10 mouse cellular contexts compared by ENCODE assay signal in genomic region chrX:110817211-110817610, GRCm38 (mm10). TPM values are rescaled to one million over a fixed set of nuclear protein-coding genes. Genes with fewer than 3 reads are reported as not detected.
DNase-seq lines count a peak whose midpoint lies in the region; ATAC-seq and TF ChIP-seq lines count a peak whose summit lies in the region.
"Had no signal": no experiment of that assay in that cellular context is flagged by ENCODE, and none has a peak within 500 bp of the region (broad histone marks: within the 10 kb centered on the region; RNA-seq: fewer than 3 reads in every experiment).

No protein-coding gene starts in this region.

- no peak for TF ChIP-seq CTCF in brain, embryonic 14.5 days (IDR thresholded peaks at IDR 0.05; ENCODE audit: borderline replicate concordance, extremely low read depth, insufficient read depth, insufficient read length)
- TF ChIP-seq CTCF in forebrain, postnatal 0 days (IDR thresholded peaks at IDR 0.05; ENCODE audit: low read depth) = no peak

- no peaks in the 10 kb centered on the region for H3K36me3 ChIP-seq in forebrain, postnatal 0 days (ENCODE audit: insufficient read depth)
- no peaks in the 10 kb centered on the region for H3K36me3 ChIP-seq in midbrain, embryonic 14.5 days (ENCODE audit: control insufficient read depth, insufficient read depth, low read length)

- 27% methylated on average over 10 of the region's 10 CpGs for WGBS in forebrain, postnatal 0 days
- 18% methylated on average over 10 of the region's 10 CpGs for WGBS in midbrain, embryonic 14.5 days

- peak overlapping the region; percentile 51 for H3K4me2 ChIP-seq in forebrain, postnatal 0 days (ENCODE audit: low read depth)
- peak overlapping the region; percentile 54 for H3K4me2 ChIP-seq in midbrain, embryonic 14.5 days (ENCODE audit: low read length)

- peak overlapping the region; percentile 52 for H3K4me3 ChIP-seq in forebrain, postnatal 0 days (ENCODE audit: low read depth, low read length)
- peak overlapping the region; percentile 56 for H3K4me3 ChIP-seq in midbrain, embryonic 14.5 days (replicated peaks; ENCODE audit: low read depth, low read length)

- no peak for ATAC-seq in forebrain, postnatal 0 days
- no peak for ATAC-seq in midbrain, embryonic 14.5 days (ENCODE audit: low FRiP score, low TSS enrichment)
- ATAC-seq: inflammation-experienced regulatory T-cells, adult 6 months had no signal

- no peaks in the 10 kb centered on the region for H3K4me1 ChIP-seq in forebrain, postnatal 0 days (ENCODE audit: insufficient read depth)
- no peaks in the 10 kb centered on the region for H3K4me1 ChIP-seq in midbrain, embryonic 14.5 days (ENCODE audit: control insufficient read depth, insufficient read depth, low read length)

- peak; percentile 16 for DNase-seq in embryo, embryonic 11 days
- no peak for DNase-seq in embryo, embryonic 10.5 days (ENCODE audit: low spot score)
- peak; percentile 53 for DNase-seq in brain, embryonic 14.5 days (ENCODE audit: low read depth)
- DNase-seq in forebrain, postnatal 0 days = peak; percentile 17
- peak; percentile 56 for DNase-seq in midbrain, embryonic 14.5 days
- no peak for DNase-seq in left cerebral cortex, adult 18-20 months (ENCODE audit: low spot score in 2 of 2)
- DNase-seq in kidney, postnatal 14 days = no peak
- DNase-seq in adrenal gland, postnatal 14 days = no peak

- 0 out of 2 replicates have a peak overlapping the region, but pooled peaks have one; percentile 71 for H3K27ac ChIP-seq in forebrain, postnatal 0 days (ENCODE audit: low read depth, low read length)
- H3K27ac ChIP-seq in midbrain, embryonic 14.5 days (replicated peaks; ENCODE audit: low read depth, low read length) = peak overlapping the region; percentile 92

- H3K9ac ChIP-seq in forebrain, postnatal 0 days = peak overlapping the region; percentile 53
- peak overlapping the region; percentile 80 for H3K9ac ChIP-seq in midbrain, embryonic 14.5 days (replicated peaks; ENCODE audit: low read length)

- H3K9me3 ChIP-seq in forebrain, postnatal 0 days (ENCODE audit: low read length) = no peaks in the 10 kb centered on the region
- H3K9me3 ChIP-seq in midbrain, embryonic 14.5 days (ENCODE audit: control insufficient read depth, low read length) = no peaks in the 10 kb centered on the region

- H3K27me3 ChIP-seq in forebrain, postnatal 0 days (ENCODE audit: insufficient read depth, low read length) = no peaks in the 10 kb centered on the region
- H3K27me3 ChIP-seq in midbrain, embryonic 14.5 days (ENCODE audit: control insufficient read depth, insufficient read depth, low read length) = no peaks in the 10 kb centered on the region

- no peak for TF ChIP-seq POLR2A in brain, embryonic 14.5 days (IDR thresholded peaks at IDR 0.05; ENCODE audit: borderline replicate concordance, extremely low read depth, insufficient read depth, insufficient read length, poor library complexity, severe bottlenecking)

RNA-seq across cellular contexts. Expression of gene Pou3f4, which starts 3.1 kb away (rescaled TPM):
- 45.6 and 48.0 TPM in 2 replicates for polyA plus RNA-seq in brain, embryonic 14.5 days (2012; rRNA removed)
- 17.9 and 23.1 TPM in 2 replicates for total RNA-seq in forebrain, postnatal 0 days (2014; rRNA removed)
- 5.1 and 6.6 TPM in 2 replicates for polyA plus RNA-seq in forebrain, postnatal 0 days (2015; fragmentation: Nextera tagmentation; extraction: Ambion mirVana)
- polyA plus RNA-seq in midbrain, embryonic 14.5 days (2014; fragmentation: Nextera tagmentation; extraction: Ambion mirVana) = 36.5 and 47.2 TPM in 2 replicates
- 1 to 10 TPM; 6.2 to 6.5 TPM for total RNA-seq in left cerebral cortex, adult 18-20 months (2021)
- total RNA-seq in adrenal gland, postnatal 14 days (2021) = not detected in 2 replicates
- polyA plus RNA-seq: C2C12; inflammation-experienced regulatory T-cells, adult 6 months had no signal

Comparison
In these comparisons a context has a peak if more than half of its experiments do, and no peak if none do; other contexts are left out.
1. DNase-seq: peak in embryo, embryonic 11 days (single experiment), brain, embryonic 14.5 days (single experiment), forebrain, postnatal 0 days (single experiment) and midbrain, embryonic 14.5 days (single experiment); none in embryo, embryonic 10.5 days (single experiment), left cerebral cortex, adult 18-20 months (0 of 2), kidney, postnatal 14 days (single experiment) and adrenal gland, postnatal 14 days (single experiment).